Mouse (Mus musculus): Measurements from ENCODE around the gene Col27a1. TPM values are rescaled to one million over a fixed set of nuclear protein-coding genes. Genes with fewer than 3 reads are reported as not detected.

Gene Col27a1
- polyA plus RNA-seq, 1 experiment from 2014 or later: 18.6 TPM

- Histone ChIP-seq H3K27me3 (replicated peaks) (no peaks in the 10 kb centered on the region), H3K9ac (no peak overlapping the region), H3K36me3 (peaks cover 19% of the 10 kb centered on the region; the same call in 1 of the 2 replicates), H3K9me3 (no peaks in the 10 kb centered on the region), H3K4me2 (no peak overlapping the region), H3K27ac (peak overlapping the region; percentile 76), H3K4me1 (peaks cover 29% of the 10 kb centered on the region), H3K4me3 (replicated peaks) (no peak overlapping the region)
- ATAC-seq (ENCODE audit: insufficient read depth, low FRiP score, low read depth): peak; percentile 49; the same call in 1 of the 2 replicates
- WGBS: 58% methylated on average over 8 of the region's 8 CpGs
These were observed 12.5 kb downstream of the Col27a1 start for GRCm38 (mm10) chr4:63226164-63226882.

GRCm38 (mm10) chr4:63226883-63227235 lies 13.1 kb downstream of the Col27a1 start:
- Histone ChIP-seq H3K36me3 (peaks cover 14% of the 10 kb centered on the region; the same call in 1 of the 2 replicates), H3K9me3 (no peaks in the 10 kb centered on the region), H3K4me2 (no peak overlapping the region), H3K9ac (no peak overlapping the region), H3K4me1 (peaks cover 32% of the 10 kb centered on the region), H3K27ac (peak overlapping the region; percentile 76), H3K27me3 (replicated peaks) (no peaks in the 10 kb centered on the region), H3K4me3 (replicated peaks) (no peak overlapping the region)
- 41% methylated on average over 6 of the region's 6 CpGs for WGBS
- peak; percentile 19; the same call in 1 of the 2 replicates for ATAC-seq (ENCODE audit: insufficient read depth, low FRiP score, low read depth)

GRCm38 (mm10) chr4:63228943-63229342 lies 15.1 kb downstream of the Col27a1 start:
- Histone ChIP-seq H3K4me3 (replicated peaks) (no peak overlapping the region), H3K9me3 (no peaks in the 10 kb centered on the region), H3K4me1 (peaks cover 52% of the 10 kb centered on the region), H3K4me2 (no peak overlapping the region), H3K27ac (peak overlapping the region; percentile 46; the same call in 1 of the 2 replicates), H3K27me3 (replicated peaks) (no peaks in the 10 kb centered on the region), H3K9ac (no peak overlapping the region), H3K36me3 (peaks cover 6% of the 10 kb centered on the region; the same call in 1 of the 2 replicates)
- ATAC-seq (ENCODE audit: insufficient read depth, low FRiP score, low read depth): peak; percentile 16; the same call in 1 of the 2 replicates
- WGBS: 36% methylated on average over 5 of the region's 5 CpGs

- H3K36me3 ChIP-seq: no peaks in the 10 kb centered on the region
- H3K4me2 ChIP-seq: no peak overlapping the region
- 90% methylated on average over 14 of the region's 14 CpGs for WGBS
- ATAC-seq (ENCODE audit: insufficient read depth, low FRiP score, low read depth): no peak
- H3K4me1 ChIP-seq: peaks cover 59% of the 10 kb centered on the region
- H3K27ac ChIP-seq: peak overlapping the region; percentile 22; the same call in 1 of the 2 replicates
- H3K4me3 ChIP-seq (replicated peaks): no peak overlapping the region
- no peaks in the 10 kb centered on the region for H3K9me3 ChIP-seq
- no peak overlapping the region for H3K9ac ChIP-seq
- H3K27me3 ChIP-seq (replicated peaks): no peaks in the 10 kb centered on the region
These were observed 16.3 kb downstream of the Col27a1 start for GRCm38 (mm10) chr4:63229991-63230581.

DNA sequence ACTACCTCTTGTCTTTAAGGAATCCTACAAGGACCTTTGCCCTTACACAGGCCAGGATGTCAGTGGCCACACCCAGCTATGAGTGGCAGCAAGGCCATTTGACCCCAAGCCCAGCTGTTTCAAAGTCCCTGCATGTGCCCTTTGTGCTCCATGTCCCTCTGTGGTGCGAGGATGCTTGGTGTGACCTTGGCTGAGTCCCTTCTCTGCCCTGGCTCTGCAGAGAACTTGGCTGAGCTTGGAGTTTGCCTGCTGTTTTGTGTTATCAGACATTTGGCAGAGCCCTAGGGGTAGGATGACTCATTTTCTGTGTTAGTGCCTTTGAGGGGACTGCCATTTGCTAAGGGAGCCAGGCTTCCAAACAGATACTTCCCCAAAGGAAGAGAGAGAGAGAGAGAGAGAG lies 17.3 kb downstream of the Col27a1 start:
- WGBS: 36% methylated on average over 1 of the region's 1 CpGs
- no peak for ATAC-seq (ENCODE audit: insufficient read depth, low FRiP score, low read depth)
- Histone ChIP-seq H3K9me3 (no peaks in the 10 kb centered on the region), H3K36me3 (no peaks in the 10 kb centered on the region), H3K27ac (no peak overlapping the region), H3K27me3 (replicated peaks) (no peaks in the 10 kb centered on the region), H3K4me3 (replicated peaks) (no peak overlapping the region), H3K4me1 (peaks cover 53% of the 10 kb centered on the region), H3K4me2 (no peak overlapping the region), H3K9ac (no peak overlapping the region)

DNA sequence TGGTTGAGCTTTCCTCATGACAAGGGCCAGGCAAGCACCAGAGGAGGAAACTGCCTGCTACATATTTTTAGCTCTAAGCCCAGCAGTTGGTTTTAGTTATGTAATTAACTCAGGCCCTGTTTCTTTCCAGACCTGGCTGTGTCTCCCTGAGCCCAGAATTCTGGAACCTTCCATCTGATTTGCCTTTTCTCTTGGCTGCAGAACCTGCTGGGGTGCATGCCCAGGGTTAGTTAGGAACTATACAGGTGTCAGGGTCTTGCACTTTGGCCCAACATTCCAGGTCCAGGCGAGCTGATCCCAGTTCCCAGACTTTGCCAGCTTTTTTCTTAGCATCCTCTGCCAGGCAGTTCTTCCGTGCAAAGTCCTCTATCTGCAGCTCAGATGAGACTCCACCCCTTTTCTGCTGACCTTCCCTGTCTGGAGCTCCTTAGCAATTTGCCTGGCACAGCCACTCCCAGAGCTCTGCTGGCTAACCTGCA lies 18.8 kb downstream of the Col27a1 start:
- no peak overlapping the region for H3K4me2 ChIP-seq
- ATAC-seq (ENCODE audit: insufficient read depth, low FRiP score, low read depth): no peak
- no peaks in the 10 kb centered on the region for H3K27me3 ChIP-seq (replicated peaks)
- 48% methylated on average over 2 of the region's 2 CpGs for WGBS
- peak overlapping the region; percentile 86 for H3K27ac ChIP-seq
- peaks cover 49% of the 10 kb centered on the region for H3K4me1 ChIP-seq
- H3K36me3 ChIP-seq: no peaks in the 10 kb centered on the region; the same call in 1 of the 2 replicates
- H3K9me3 ChIP-seq: no peaks in the 10 kb centered on the region
- H3K4me3 ChIP-seq (replicated peaks): no peak overlapping the region
- no peak overlapping the region for H3K9ac ChIP-seq

GRCm38 (mm10) chr4:63233557-63234452 lies 20.0 kb downstream of the Col27a1 start:
- peak; percentile 20; the same call in 1 of the 2 replicates for ATAC-seq (ENCODE audit: insufficient read depth, low FRiP score, low read depth)

DNA sequence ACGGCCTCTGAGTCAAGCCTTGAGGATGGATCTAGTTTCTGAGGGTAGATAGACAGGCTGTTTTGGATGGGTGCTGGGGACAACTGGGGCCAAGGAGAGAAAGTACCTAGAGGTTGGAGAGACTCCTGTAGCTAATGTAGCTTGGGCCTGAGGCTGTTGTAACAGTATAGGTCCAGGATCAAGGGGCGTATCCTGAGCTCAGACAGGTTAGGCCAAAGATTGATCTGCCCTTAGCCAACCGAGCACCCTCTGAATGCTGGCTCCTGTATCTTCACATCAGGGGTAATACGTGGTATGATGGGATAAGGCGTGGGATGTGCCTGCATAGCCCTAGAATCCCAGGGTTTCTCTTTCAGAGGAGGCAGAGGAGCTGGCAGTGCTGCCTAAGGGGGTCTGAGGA lies 21.0 kb downstream of the Col27a1 start:
- ATAC-seq (ENCODE audit: insufficient read depth, low FRiP score, low read depth): no peak
- WGBS: 87% methylated on average over 5 of the region's 5 CpGs
- Histone ChIP-seq H3K9me3 (no peaks in the 10 kb centered on the region), H3K4me1 (peaks cover 49% of the 10 kb centered on the region), H3K36me3 (no peaks in the 10 kb centered on the region; the same call in 1 of the 2 replicates), H3K27me3 (replicated peaks) (no peaks in the 10 kb centered on the region), H3K4me3 (replicated peaks) (no peak overlapping the region), H3K9ac (no peak overlapping the region), H3K27ac (no peak overlapping the region; the same call in 1 of the 2 replicates), H3K4me2 (no peak overlapping the region)

More at GRCm38 (mm10) chr4:63233557-63234452, 20.0 kb downstream of the Col27a1 start:
- peak overlapping the region; percentile 86 for H3K27ac ChIP-seq
- no peaks in the 10 kb centered on the region for H3K27me3 ChIP-seq (replicated peaks)
- no peak overlapping the region for H3K9ac ChIP-seq
- H3K4me2 ChIP-seq: no peak overlapping the region
- no peaks in the 10 kb centered on the region for H3K9me3 ChIP-seq
- H3K4me3 ChIP-seq (replicated peaks): no peak overlapping the region
- H3K4me1 ChIP-seq: peaks cover 55% of the 10 kb centered on the region
- WGBS: 44% methylated on average over 7 of the region's 7 CpGs
- no peaks in the 10 kb centered on the region; the same call in 1 of the 2 replicates for H3K36me3 ChIP-seq

DNA sequence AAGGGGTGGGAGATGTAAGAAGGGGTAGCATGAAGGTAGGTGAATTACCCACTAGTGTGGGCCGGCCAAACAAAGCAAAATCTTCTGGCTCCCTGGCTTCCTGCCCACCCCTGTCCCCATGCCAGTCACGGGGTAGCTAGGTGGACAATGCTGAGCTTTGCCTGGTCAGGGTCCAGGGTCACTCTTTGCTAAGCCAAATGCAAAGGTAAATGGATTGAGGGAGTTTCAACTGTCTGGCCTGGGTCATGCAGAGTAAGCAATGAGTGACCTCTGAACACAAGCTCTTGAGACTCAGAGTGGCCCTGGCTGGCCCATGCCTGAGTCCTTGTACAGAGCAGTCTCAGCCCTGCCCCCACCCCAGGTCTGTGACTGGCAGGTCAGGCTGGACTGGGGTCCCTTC lies 22.4 kb downstream of the Col27a1 start:
- no peak overlapping the region for H3K27ac ChIP-seq
- H3K4me2 ChIP-seq: no peak overlapping the region
- 46% methylated on average over 2 of the region's 2 CpGs for WGBS
- no peaks in the 10 kb centered on the region; the same call in 1 of the 2 replicates for H3K36me3 ChIP-seq
- H3K4me1 ChIP-seq: peaks cover 43% of the 10 kb centered on the region
- no peaks in the 10 kb centered on the region for H3K9me3 ChIP-seq
- H3K9ac ChIP-seq: no peak overlapping the region
- H3K4me3 ChIP-seq (replicated peaks): no peak overlapping the region
- no peaks in the 10 kb centered on the region for H3K27me3 ChIP-seq (replicated peaks)
- peak; percentile 23; the same call in 1 of the 2 replicates for ATAC-seq (ENCODE audit: insufficient read depth, low FRiP score, low read depth)

GRCm38 (mm10) chr4:63237225-63237624 lies 23.4 kb downstream of the Col27a1 start:
- no peak overlapping the region for H3K9ac ChIP-seq
- peaks cover 36% of the 10 kb centered on the region for H3K4me1 ChIP-seq
- no peak for ATAC-seq (ENCODE audit: insufficient read depth, low FRiP score, low read depth)
- no peak overlapping the region for H3K27ac ChIP-seq
- no peaks in the 10 kb centered on the region for H3K9me3 ChIP-seq
- no peaks in the 10 kb centered on the region for H3K27me3 ChIP-seq (replicated peaks)
- WGBS: 82% methylated on average over 3 of the region's 3 CpGs
- H3K4me2 ChIP-seq: no peak overlapping the region
- no peak overlapping the region for H3K4me3 ChIP-seq (replicated peaks)
- no peaks in the 10 kb centered on the region; the same call in 1 of the 2 replicates for H3K36me3 ChIP-seq

GRCm38 (mm10) chr4:63238141-63238540 lies 24.3 kb downstream of the Col27a1 start:
- ATAC-seq (ENCODE audit: insufficient read depth, low FRiP score, low read depth): no peak
- no peak overlapping the region for H3K9ac ChIP-seq

More at GRCm38 (mm10) chr4:63238141-63238540, 24.3 kb downstream of the Col27a1 start:
- no peaks in the 10 kb centered on the region for H3K27me3 ChIP-seq (replicated peaks)
- WGBS: 28% methylated on average over 7 of the region's 7 CpGs
- H3K27ac ChIP-seq: peak overlapping the region; percentile 36
- no peak overlapping the region for H3K4me2 ChIP-seq
- peaks cover 27% of the 10 kb centered on the region for H3K4me1 ChIP-seq
- no peaks in the 10 kb centered on the region for H3K9me3 ChIP-seq
- H3K36me3 ChIP-seq: no peaks in the 10 kb centered on the region; the same call in 1 of the 2 replicates
- no peak overlapping the region for H3K4me3 ChIP-seq (replicated peaks)
